Comparison of ENCODE assay signal across 10 mouse cellular contexts in genomic region chr2:52386037-52386436, GRCm38 (mm10). TPM values are rescaled to one million over a fixed set of nuclear protein-coding genes. Genes with fewer than 3 reads are reported as not detected.
DNase-seq lines count a peak whose midpoint lies in the region; ATAC-seq lines count a peak whose summit lies in the region.
"Had no signal": no experiment of that assay in that cellular context is flagged by ENCODE, and none has a peak within 500 bp of the region (broad histone marks: within the 10 kb centered on the region; RNA-seq: fewer than 3 reads in every experiment).

No protein-coding gene starts in this region.

- no peaks in the 10 kb centered on the region for H3K27me3 ChIP-seq in kidney, embryonic 15.5 days
- H3K27me3 ChIP-seq in heart, embryonic 14.5 days (ENCODE audit: control insufficient read depth, insufficient read depth, low read length): no peaks in the 10 kb centered on the region

- H3K36me3 ChIP-seq in kidney, embryonic 15.5 days: no peaks in the 10 kb centered on the region
- no peaks in the 10 kb centered on the region for H3K36me3 ChIP-seq in heart, embryonic 14.5 days (ENCODE audit: control insufficient read depth, insufficient read depth, low read length)

- no peaks in the 10 kb centered on the region for H3K9me3 ChIP-seq in kidney, embryonic 15.5 days (replicated peaks)
- no peaks in the 10 kb centered on the region for H3K9me3 ChIP-seq in heart, embryonic 14.5 days (ENCODE audit: control insufficient read depth, low read length)

- 41% methylated on average over 7 of the region's 7 CpGs for WGBS in kidney, embryonic 15.5 days
- WGBS in heart, embryonic 14.5 days: 23% methylated on average over 7 of the region's 7 CpGs

- no peak for DNase-seq in kidney, postnatal 25 days
- peak; percentile 12 to 28 for DNase-seq in adrenal gland, postnatal 36 days
- DNase-seq in lung, postnatal 14 days: peak; percentile 43
- DNase-seq in spleen, adult 12 weeks (ENCODE audit: low spot score): no peak
- no peak for DNase-seq in left cerebral cortex, adult 8-10 months (ENCODE audit: low spot score in 2 of 2)
- no peak for DNase-seq in frontal cortex, postnatal 25 days (ENCODE audit: low spot score in 2 of 2)

- H3K9ac ChIP-seq in kidney, embryonic 15.5 days: no peak overlapping the region
- peak overlapping the region; percentile 23; the same call in 1 of the 2 replicates for H3K9ac ChIP-seq in heart, embryonic 14.5 days (ENCODE audit: low read length)
- H3K9ac ChIP-seq: liver, embryonic 14.5 days had no signal

- H3K27ac ChIP-seq in kidney, embryonic 15.5 days: peak overlapping the region; percentile 57
- H3K27ac ChIP-seq in heart, embryonic 14.5 days (replicated peaks in 1 of 2; ENCODE audit: control insufficient read depth in 1 of 2, insufficient read depth in 1 of 2, low read depth in 2 of 2, low read length in 2 of 2): peak overlapping the region; percentile 29 to 72; a peak in 2 of 4 replicates
- H3K27ac ChIP-seq: liver, embryonic 14.5 days had no signal

- no peak overlapping the region for H3K4me3 ChIP-seq in kidney, embryonic 15.5 days (replicated peaks)
- H3K4me3 ChIP-seq in heart, embryonic 14.5 days (ENCODE audit: control insufficient read depth in 1 of 2, insufficient read depth in 1 of 2, low read depth in 1 of 2, low read length in 2 of 2): no peak overlapping the region

- no peak for ATAC-seq in kidney, embryonic 15.5 days (replicated peaks; ENCODE audit: low FRiP score)
- ATAC-seq in heart, embryonic 14.5 days (ENCODE audit: insufficient number of reproducible peaks, insufficient read depth, low FRiP score, low read depth): no peak
- ATAC-seq: hindbrain, embryonic 16.5 days had no signal

- H3K4me2 ChIP-seq in kidney, embryonic 15.5 days: peak overlapping the region; percentile 9
- H3K4me2 ChIP-seq in heart, embryonic 14.5 days (ENCODE audit: low read length): peak overlapping the region; percentile 55

- peaks cover 6% of the 10 kb centered on the region; the same call in 1 of the 2 replicates for H3K4me1 ChIP-seq in kidney, embryonic 15.5 days
- H3K4me1 ChIP-seq in heart, embryonic 14.5 days (ENCODE audit: control insufficient read depth in 2 of 2, insufficient read depth in 2 of 2, low read length in 2 of 2): peaks cover 7 to 11% of the 10 kb centered on the region in 2 experiments

RNA-seq across cellular contexts. Expression of gene Neb, which starts 7.8 kb away (rescaled TPM):
- polyA plus RNA-seq in kidney, embryonic 15.5 days (2015; fragmentation: Nextera tagmentation; extraction: Ambion mirVana): 10.6 and 20.1 TPM in 2 replicates
- total RNA-seq in adrenal gland, postnatal 36 days (2021): 1 to 10 TPM in 1 of 2 experiments, under 1 TPM in 1; 0.50 to 8.4 TPM
- polyA plus RNA-seq in heart, embryonic 14.5 days (2014; fragmentation: Nextera tagmentation; extraction: Ambion mirVana): 2.2 and 2.5 TPM in 2 replicates
- 1 to 10 TPM; 1.2 to 5.0 (median 2.2) TPM for total RNA-seq in left cerebral cortex, adult 8-10 months (2022)

RNA-seq across cellular contexts. Expression of gene Arl5a, which starts 38.7 kb away (rescaled TPM):
- 45.8 TPM in 2 replicates for polyA plus RNA-seq in kidney, embryonic 15.5 days (2015; fragmentation: Nextera tagmentation; extraction: Ambion mirVana)
- total RNA-seq in adrenal gland, postnatal 36 days (2021): 10 to 100 TPM; 47.4 to 56.4 TPM
- polyA plus RNA-seq in heart, embryonic 14.5 days (2014; fragmentation: Nextera tagmentation; extraction: Ambion mirVana): 86.0 and 89.2 TPM in 2 replicates
- total RNA-seq in left cerebral cortex, adult 8-10 months (2022): 10 to 100 TPM; 50.3 to 61.0 (median 54.9) TPM

Comparison
In these comparisons a context has a peak if more than half of its experiments do, and no peak if none do; other contexts are left out.
1. DNase-seq: peak in adrenal gland, postnatal 36 days (2 of 2) and lung, postnatal 14 days (single experiment); none in kidney, postnatal 25 days (0 of 2), spleen, adult 12 weeks (single experiment), left cerebral cortex, adult 8-10 months (0 of 2) and frontal cortex, postnatal 25 days (0 of 2).